Mouse (Mus musculus): ENCODE measurements around the gene Ankrd12. TPM values are rescaled to one million over a fixed set of nuclear protein-coding genes. Genes with fewer than 3 reads are reported as not detected.
A peak's percentile ranks its signal among the peaks of the same experiment; 100 is the strongest.

Gene Ankrd12
- polyA plus RNA-seq, 1 experiment from 2014 or later: 170 TPM

GRCm38 (mm10) chr17:66106601-66107267 lies 29.8 kb upstream of the Ankrd12 start:
- no peak for ATAC-seq (replicated peaks)
- no peak overlapping the region for H3K4me3 ChIP-seq
- H3K27ac ChIP-seq: no peak overlapping the region
- peaks cover 10% of the 10 kb centered on the region for H3K4me1 ChIP-seq
- no peaks in the 10 kb centered on the region for H3K9me3 ChIP-seq
- H3K9ac ChIP-seq: no peak overlapping the region
- H3K4me2 ChIP-seq: no peak overlapping the region
- H3K36me3 ChIP-seq (replicated peaks): no peaks in the 10 kb centered on the region
- H3K27me3 ChIP-seq (replicated peaks): no peaks in the 10 kb centered on the region
- 61% methylated on average over 10 of the region's 10 CpGs for WGBS

GRCm38 (mm10) chr17:66104076-66104475 lies 27.2 kb upstream of the Ankrd12 start:
- no peaks in the 10 kb centered on the region for H3K36me3 ChIP-seq (replicated peaks)
- H3K27ac ChIP-seq: no peak overlapping the region
- H3K9me3 ChIP-seq: no peaks in the 10 kb centered on the region
- H3K27me3 ChIP-seq (replicated peaks): no peaks in the 10 kb centered on the region
- H3K4me3 ChIP-seq: no peak overlapping the region
- H3K4me1 ChIP-seq: peaks cover 16% of the 10 kb centered on the region
- no peak for ATAC-seq (replicated peaks)
- H3K4me2 ChIP-seq: no peak overlapping the region
- 82% methylated on average over 7 of the region's 7 CpGs for whole genome bisulfite sequencing
- H3K9ac ChIP-seq: no peak overlapping the region

- no peaks in the 10 kb centered on the region for H3K27me3 ChIP-seq (replicated peaks)
- H3K9ac ChIP-seq: peak within 1 kb of the TSS; percentile 87
- H3K36me3 ChIP-seq (replicated peaks): no peaks in the 10 kb centered on the region
- H3K9me3 ChIP-seq: no peaks in the 10 kb centered on the region
- H3K4me2 ChIP-seq: peak within 1 kb of the TSS; percentile 86
- H3K27ac ChIP-seq: peak within 1 kb of the TSS; percentile 94
- peaks cover 16% of the 10 kb centered on the region for H3K4me1 ChIP-seq
- ATAC-seq (replicated peaks): peak; percentile 99
- under 1% methylated on average over 60 of the region's 67 CpGs for WGBS
- peak within 1 kb of the TSS; percentile 63 for H3K4me3 ChIP-seq
Measured at GRCm38 (mm10) chr17:66101380-66102330, 24.8 kb upstream of the Ankrd12 start, which contains the start of gene Ndufv2. Gene Ndufv2 (minus strand): TSS chr17:66101559.

- Histone ChIP-seq H3K27ac (peak overlapping the region; percentile 94), H3K4me3 (peak overlapping the region; percentile 63), H3K36me3 (replicated peaks) (no peaks in the 10 kb centered on the region), H3K9me3 (no peaks in the 10 kb centered on the region), H3K27me3 (replicated peaks) (no peaks in the 10 kb centered on the region), H3K4me1 (peaks cover 16% of the 10 kb centered on the region), H3K9ac (peak overlapping the region; percentile 87), H3K4me2 (peak overlapping the region; percentile 86)
- WGBS: under 1% methylated on average over 41 of the region's 41 CpGs
- ATAC-seq (replicated peaks): no peak
Measured at GRCm38 (mm10) chr17:66100566-66101379, 23.9 kb upstream of the Ankrd12 start.

GRCm38 (mm10) chr17:66092664-66093063 lies 15.8 kb upstream of the Ankrd12 start:
- no peak for ATAC-seq (replicated peaks)
- H3K9ac ChIP-seq: no peak overlapping the region
- no peaks in the 10 kb centered on the region for H3K27me3 ChIP-seq (replicated peaks)
- 90% methylated on average over 3 of the region's 3 CpGs for WGBS
- H3K36me3 ChIP-seq (replicated peaks): peaks cover 3% of the 10 kb centered on the region; the same call in 1 of the 2 replicates
- H3K27ac ChIP-seq: no peak overlapping the region
- no peaks in the 10 kb centered on the region for H3K9me3 ChIP-seq
- 0 out of 2 replicates have a peak, but pooled peaks cover 3% of the 10 kb centered on the region for H3K4me1 ChIP-seq
- no peak overlapping the region for H3K4me3 ChIP-seq
- no peak overlapping the region for H3K4me2 ChIP-seq

- no peak overlapping the region for H3K4me3 ChIP-seq
- 92% methylated on average over 2 of the region's 2 CpGs for WGBS
- no peaks in the 10 kb centered on the region for H3K9me3 ChIP-seq
- H3K4me2 ChIP-seq: no peak overlapping the region
- peaks cover 3% of the 10 kb centered on the region; the same call in 1 of the 2 replicates for H3K36me3 ChIP-seq (replicated peaks)
- H3K27ac ChIP-seq: no peak overlapping the region
- H3K4me1 ChIP-seq: 0 out of 2 replicates have a peak, but pooled peaks cover 3% of the 10 kb centered on the region
- ATAC-seq (replicated peaks): no peak
- no peak overlapping the region for H3K9ac ChIP-seq
- H3K27me3 ChIP-seq (replicated peaks): no peaks in the 10 kb centered on the region
Measured at GRCm38 (mm10) chr17:66092065-66092464, 15.2 kb upstream of the Ankrd12 start.

- ATAC-seq (replicated peaks): no peak
- no peak overlapping the region for H3K4me2 ChIP-seq
- H3K4me3 ChIP-seq: no peak overlapping the region
- H3K9ac ChIP-seq: no peak overlapping the region
- 92% methylated on average over 2 of the region's 2 CpGs for WGBS
- H3K4me1 ChIP-seq: 0 out of 2 replicates have a peak, but pooled peaks cover 3% of the 10 kb centered on the region
- peaks cover 3% of the 10 kb centered on the region; the same call in 1 of the 2 replicates for H3K36me3 ChIP-seq (replicated peaks)
- no peak overlapping the region for H3K27ac ChIP-seq
- H3K9me3 ChIP-seq: no peaks in the 10 kb centered on the region
- no peaks in the 10 kb centered on the region for H3K27me3 ChIP-seq (replicated peaks)
Measured at GRCm38 (mm10) chr17:66091392-66091791, 14.5 kb upstream of the Ankrd12 start.

GRCm38 (mm10) chr17:66090251-66090650 lies 13.4 kb upstream of the Ankrd12 start:
- no peak overlapping the region for H3K27ac ChIP-seq
- no peak for ATAC-seq (replicated peaks)
- no peak overlapping the region for H3K9ac ChIP-seq
- H3K27me3 ChIP-seq (replicated peaks): no peaks in the 10 kb centered on the region
- H3K4me2 ChIP-seq: no peak overlapping the region
- peaks cover 9% of the 10 kb centered on the region; the same call in 1 of the 2 replicates for H3K36me3 ChIP-seq (replicated peaks)
- H3K4me1 ChIP-seq: 0 out of 2 replicates have a peak, but pooled peaks cover 3% of the 10 kb centered on the region
- no peaks in the 10 kb centered on the region for H3K9me3 ChIP-seq
- no peak overlapping the region for H3K4me3 ChIP-seq

- H3K27ac ChIP-seq: no peak overlapping the region
- no peak for ATAC-seq (replicated peaks)
- H3K9ac ChIP-seq: no peak overlapping the region
- no peaks in the 10 kb centered on the region for H3K9me3 ChIP-seq
- WGBS: 100% methylated on average over 1 of the region's 1 CpGs
- no peaks in the 10 kb centered on the region for H3K4me1 ChIP-seq
- no peaks in the 10 kb centered on the region for H3K27me3 ChIP-seq (replicated peaks)
- no peak overlapping the region for H3K4me2 ChIP-seq
- H3K36me3 ChIP-seq (replicated peaks): peaks cover 21% of the 10 kb centered on the region; the same call in 1 of the 2 replicates
- no peak overlapping the region for H3K4me3 ChIP-seq
Measured at GRCm38 (mm10) chr17:66085038-66085437, 8.1 kb upstream of the Ankrd12 start.

- no peaks in the 10 kb centered on the region for H3K27me3 ChIP-seq (replicated peaks)
- WGBS: 70% methylated on average over 1 of the region's 1 CpGs
- peaks cover 24% of the 10 kb centered on the region; the same call in 1 of the 2 replicates for H3K36me3 ChIP-seq (replicated peaks)
- H3K4me1 ChIP-seq: no peaks in the 10 kb centered on the region
- H3K9ac ChIP-seq: no peak overlapping the region
- no peak overlapping the region for H3K4me2 ChIP-seq
- H3K4me3 ChIP-seq: no peak overlapping the region
- no peak overlapping the region for H3K27ac ChIP-seq
- no peaks in the 10 kb centered on the region for H3K9me3 ChIP-seq
- no peak for ATAC-seq (replicated peaks)
Measured at GRCm38 (mm10) chr17:66084486-66084885, 7.6 kb upstream of the Ankrd12 start.

GRCm38 (mm10) chr17:66077437-66077850 lies 555 bp upstream of the Ankrd12 start:
- ATAC-seq (replicated peaks): peak; percentile 81
- Histone ChIP-seq H3K4me1 (peaks cover 38% of the 10 kb centered on the region), H3K36me3 (replicated peaks) (0 out of 2 replicates have a peak, but pooled peaks cover 16% of the 10 kb centered on the region), H3K4me3 (peak overlapping the region; percentile 94), H3K9me3 (no peaks in the 10 kb centered on the region), H3K4me2 (peak overlapping the region; percentile 84), H3K27ac (peak overlapping the region; percentile 97), H3K9ac (peak overlapping the region; percentile 78), H3K27me3 (replicated peaks) (no peaks in the 10 kb centered on the region)
- WGBS: under 1% methylated on average over 23 of the region's 23 CpGs
